Mouse (Mus musculus) E14TG2a.4 (cell line): ENCODE measurements around the gene Esr1.

ENCODE experiments used
- H3K27me3 ChIP-seq: 2 replicates; pipeline ENCODE4 v1.6.1; 2014; ENCODE audit warnings: low read length, control low read depth; ENCODE audit not compliant: insufficient read depth
- H3K36me3 ChIP-seq: 2 replicates; pipeline ENCODE4 v1.6.1; 2014; ENCODE audit warnings: low read length, control low read depth; ENCODE audit not compliant: insufficient read depth
- H3K4me1 ChIP-seq: replicated peaks from 2 replicates; pipeline ENCODE4 v1.6.1; 2014; ENCODE audit warnings: low read depth, low read length, control low read depth
- H3K4me3 ChIP-seq: replicated peaks from 2 replicates; pipeline ENCODE4 v1.5.1; 2014; ENCODE audit warnings: mild to moderate bottlenecking, low read length
- H3K9me3 ChIP-seq: 2 replicates; pipeline ENCODE4 v1.6.1; 2014; ENCODE audit warnings: low read length, control low read depth
- CTCF ChIP-seq: conservative IDR thresholded peaks from 2 replicates; pipeline ENCODE4 v1.5.1; 2014; ENCODE audit warnings: low read length
- NANOG ChIP-seq: IDR thresholded peaks from 2 replicates; pipeline ENCODE4 v1.6.1; 2014; ENCODE audit warnings: borderline replicate concordance, low read length, mixed read lengths
- POU5F1 ChIP-seq: IDR thresholded peaks from 2 replicates; pipeline ENCODE4 v1.6.1; 2014; ENCODE audit warnings: low read length, borderline replicate concordance

Esr1 gene

GRCm38 (mm10) chr10:5045213-5045612 lies 433.8 kb downstream of the Esr1 start:
- TF ChIP-seq NANOG (no peak), CTCF (no peak), POU5F1 (no peak)
- no peaks in the 10 kb centered on the region for H3K36me3 ChIP-seq
- no peak overlapping the region for H3K4me3 ChIP-seq
- H3K4me1 ChIP-seq, result no peaks in the 10 kb centered on the region
- H3K27me3 ChIP-seq, result no peaks in the 10 kb centered on the region
- no peaks in the 10 kb centered on the region for H3K9me3 ChIP-seq

- no peaks in the 10 kb centered on the region for H3K36me3 ChIP-seq
- H3K4me1 ChIP-seq, result no peaks in the 10 kb centered on the region
- no peaks in the 10 kb centered on the region for H3K27me3 ChIP-seq
- TF ChIP-seq NANOG, result no peak
- TF ChIP-seq POU5F1, result no peak
- no peak for TF ChIP-seq CTCF
- H3K4me3 ChIP-seq, result no peak overlapping the region
- no peaks in the 10 kb centered on the region for H3K9me3 ChIP-seq
Observed at GRCm38 (mm10) chr10:5045671-5046070, 434.3 kb downstream of the Esr1 start.
